Mouse (Mus musculus) testis, adult 2 months (tissue): ENCODE data around the gene Foxp1.

Experiments
- CTCF ChIP-seq: fragments of 200-500 bp; IDR thresholded peaks from 2 replicates; pipeline ENCODE4 v1.5.1; 2012; ENCODE audit warnings: low read depth, mild to moderate bottlenecking, inconsistent platforms, low read length, moderate library complexity; ENCODE audit not compliant: control insufficient read depth, insufficient read depth, insufficient replicate concordance
- POLR2A ChIP-seq: fragments of 200-500 bp; IDR thresholded peaks from 2 replicates; pipeline ENCODE4 v1.6.1; 2012; ENCODE audit warnings: low read depth, mild to moderate bottlenecking, inconsistent platforms, low read length, moderate library complexity; ENCODE audit not compliant: control insufficient read depth

DNA sequence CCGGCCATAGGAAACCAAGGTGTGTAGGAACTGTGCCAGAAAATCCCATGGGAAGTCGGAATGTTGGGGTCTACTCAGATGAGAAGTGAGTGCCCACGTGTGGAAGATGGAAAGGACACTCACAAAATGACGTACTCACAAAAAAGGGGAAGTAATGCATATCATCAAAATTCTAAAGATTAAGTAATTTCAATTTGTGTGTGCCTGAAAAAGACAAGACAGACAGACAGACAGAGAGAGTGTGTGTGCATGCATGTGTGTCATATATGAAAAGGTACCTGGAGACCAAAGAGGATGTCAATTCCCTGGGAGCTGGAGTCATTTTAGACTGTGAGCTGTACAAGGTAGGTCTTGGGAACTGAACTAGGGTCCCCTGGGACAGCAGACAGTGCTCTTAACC lies 444.4 kb downstream of the Foxp1 start:
- TF ChIP-seq CTCF: no peak
- TF ChIP-seq POLR2A: no peak
